Mouse (Mus musculus) urinary bladder, postnatal 10 days (tissue): ENCODE data around the gene Rab7b.
A peak's percentile ranks its signal among the peaks of the same experiment; 100 is the strongest.

Source experiments
- DNase-seq: peaks from one replicate; pipeline ENCODE4 v3.0.0; 2022; ENCODE audit warnings: low spot score

The Rab7b gene

GRCm38 (mm10) chr1:131688475-131688874 lies at the start of gene Rab7b:
Gene Rab7b (plus strand): TSS chr1:131688695.
- no peak for DNase-seq

DNA sequence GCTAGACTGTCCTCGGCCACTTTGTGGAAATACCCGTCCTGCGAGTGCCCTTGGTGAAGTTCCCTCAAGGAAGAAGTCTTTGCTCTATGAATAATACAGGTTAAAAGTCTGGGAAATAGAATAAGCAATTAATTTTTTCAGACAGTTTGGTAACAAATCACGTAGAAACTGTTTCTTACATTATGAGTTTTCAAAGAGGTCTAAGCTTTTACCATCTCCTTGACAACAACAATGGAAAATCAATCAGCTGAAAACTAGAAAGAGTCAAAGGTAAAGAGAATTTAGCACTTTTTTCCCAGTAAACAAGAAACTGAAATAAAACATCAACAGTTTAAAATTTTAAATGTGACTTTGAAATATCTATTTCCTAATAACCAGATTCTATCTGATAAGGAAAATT lies 48.4 kb upstream of the Rab7b start:
- DNase-seq = no peak

- DNase-seq = no peak
Observed at GRCm38 (mm10) chr1:131641565-131641964, 46.9 kb upstream of the Rab7b start.

GRCm38 (mm10) chr1:131642251-131642650 lies 46.2 kb upstream of the Rab7b start:
- DNase-seq = no peak

DNA sequence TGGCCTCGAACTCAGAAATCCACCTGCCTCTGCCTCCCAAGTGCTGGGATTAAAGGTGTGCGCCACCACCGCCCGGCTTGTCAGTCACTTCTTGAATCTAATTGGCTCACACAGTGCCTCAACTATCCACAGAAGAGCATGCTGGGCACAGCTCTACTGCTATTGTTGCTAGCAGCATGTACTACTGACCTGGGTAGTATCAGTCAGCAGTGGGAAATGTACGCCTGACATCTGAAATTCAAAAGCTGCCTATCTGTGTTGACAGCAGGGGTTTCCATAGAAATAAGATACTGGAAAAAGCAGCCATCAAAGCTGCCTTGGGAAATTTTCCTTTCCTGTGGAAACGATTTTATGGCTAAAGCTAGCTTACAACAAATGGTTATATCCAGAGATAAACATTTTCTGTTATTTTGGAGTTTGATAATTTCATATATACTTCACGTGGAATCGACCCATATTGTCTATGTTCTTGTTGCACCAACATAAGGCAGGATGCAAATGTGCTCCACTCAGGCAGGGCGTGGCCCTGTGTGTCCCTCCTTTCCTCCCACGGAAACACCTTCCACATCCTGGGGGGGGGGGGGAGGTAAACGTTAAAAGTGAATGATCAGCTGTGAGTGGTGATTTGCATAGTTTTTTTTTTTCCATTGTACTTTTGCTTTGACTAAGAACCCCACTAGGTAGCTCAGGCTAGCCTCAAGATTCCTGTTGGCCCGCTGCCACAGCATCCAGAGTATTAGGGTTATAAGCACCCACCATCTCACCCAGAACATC lies 35.6 kb upstream of the Rab7b start:
- DNase-seq = no peak

- no peak for DNase-seq
Observed at GRCm38 (mm10) chr1:131655601-131656000, 32.9 kb upstream of the Rab7b start.

GRCm38 (mm10) chr1:131657945-131658354 lies 30.5 kb upstream of the Rab7b start:
- peak; percentile 72 for DNase-seq

DNA sequence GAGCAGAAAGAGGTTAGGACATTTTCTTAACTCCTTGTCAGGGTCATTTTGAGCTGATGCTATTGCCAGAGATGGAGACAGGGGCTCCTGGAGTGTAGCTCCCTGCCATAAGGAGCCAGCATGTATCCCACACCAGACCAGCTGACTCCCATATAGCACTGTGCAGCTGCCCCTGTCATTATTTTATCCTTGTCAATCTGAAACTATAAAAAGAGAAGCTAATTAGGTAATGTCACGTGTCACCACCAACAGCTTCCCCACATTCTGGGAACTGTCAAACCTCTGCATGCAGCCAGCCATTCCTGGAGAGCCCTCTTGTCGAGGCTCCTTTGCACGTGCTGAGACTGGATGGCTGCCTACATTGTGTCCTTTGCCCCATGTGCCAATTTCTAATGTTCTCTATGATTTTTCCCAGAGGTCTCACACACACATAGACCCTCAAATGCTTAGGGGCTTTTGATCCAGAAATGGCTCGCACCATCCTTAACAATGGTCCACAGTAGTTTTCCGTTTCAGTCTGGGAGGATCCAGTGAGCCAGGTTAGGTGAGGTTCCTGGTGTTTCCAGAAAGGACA lies 28.9 kb upstream of the Rab7b start:
- DNase-seq = no peak

DNA sequence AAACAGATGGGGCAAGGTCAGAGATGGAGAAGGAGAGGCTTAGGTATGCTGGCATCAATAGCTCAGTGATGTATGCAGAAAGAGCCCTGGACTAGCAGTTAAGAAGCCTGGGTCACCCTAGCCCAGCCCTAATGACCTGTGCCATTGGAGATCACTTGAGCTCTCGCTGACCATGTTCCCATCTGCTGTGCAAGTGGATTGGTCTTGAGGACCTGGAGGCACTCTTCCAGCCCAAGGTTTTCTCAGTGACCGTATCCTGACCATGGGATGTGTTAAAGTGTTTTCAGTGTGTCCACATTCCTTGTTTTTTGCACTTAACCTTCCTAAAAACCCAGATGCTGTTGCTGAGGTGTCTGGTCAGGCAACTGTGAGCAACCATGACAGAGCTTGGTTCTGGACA lies 28.2 kb upstream of the Rab7b start:
- DNase-seq = no peak

DNA sequence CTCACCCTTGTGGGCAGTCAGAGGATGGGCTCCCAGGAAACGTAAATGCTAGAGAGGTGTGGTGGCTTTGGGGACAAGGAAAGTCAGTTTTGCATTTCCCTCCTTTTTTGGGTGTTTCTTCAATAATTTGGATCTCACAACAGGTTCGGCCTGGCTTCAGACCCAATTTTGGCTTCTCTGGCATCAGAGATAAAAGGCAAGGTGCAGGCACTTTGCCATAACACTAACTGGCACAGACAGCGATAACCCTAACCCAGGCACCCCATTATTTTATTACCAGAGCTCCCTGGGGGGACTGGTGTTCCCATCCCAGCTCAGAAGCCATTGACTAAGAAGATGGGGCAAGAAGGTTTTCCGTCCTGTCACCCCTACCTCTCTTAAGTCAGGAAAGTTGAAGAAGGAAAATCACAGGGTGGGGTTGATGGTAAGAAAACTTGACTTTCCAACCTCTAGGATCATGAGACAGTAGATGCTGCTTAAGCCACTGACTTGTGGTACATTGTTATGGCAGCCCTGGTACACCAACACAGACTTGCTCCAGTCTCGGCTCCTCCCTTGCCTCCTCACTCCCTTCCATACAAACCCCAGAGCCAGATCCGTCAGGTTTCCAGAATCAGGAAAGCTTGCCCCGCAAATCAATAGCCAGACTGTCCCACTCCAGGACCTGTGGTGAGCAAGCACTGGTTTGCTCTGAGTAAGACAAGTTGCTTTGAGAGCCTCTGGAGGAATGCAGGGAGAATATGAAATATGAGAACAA lies 27.6 kb upstream of the Rab7b start:
- DNase-seq = no peak

DNA sequence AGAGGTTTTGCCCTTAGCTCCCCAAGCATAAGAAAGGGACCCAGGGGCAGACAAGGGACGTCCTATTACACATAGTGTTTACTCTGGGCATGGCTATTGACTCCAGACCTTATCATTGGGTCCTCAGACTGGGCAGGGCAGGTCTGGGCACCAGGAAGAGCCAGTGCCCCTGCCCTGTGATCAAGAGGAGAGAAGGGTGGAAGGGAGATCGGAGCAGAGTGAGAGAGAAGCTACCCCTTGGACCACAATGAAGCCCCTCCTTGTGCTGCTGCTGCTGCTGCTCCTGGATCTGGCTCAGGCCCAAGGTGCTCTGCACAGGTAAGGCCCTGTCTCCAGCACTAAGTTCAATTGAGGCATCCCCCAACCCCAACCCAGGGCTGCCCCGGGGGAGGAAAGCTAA lies 26.7 kb upstream of the Rab7b start:
- no peak for DNase-seq

DNA sequence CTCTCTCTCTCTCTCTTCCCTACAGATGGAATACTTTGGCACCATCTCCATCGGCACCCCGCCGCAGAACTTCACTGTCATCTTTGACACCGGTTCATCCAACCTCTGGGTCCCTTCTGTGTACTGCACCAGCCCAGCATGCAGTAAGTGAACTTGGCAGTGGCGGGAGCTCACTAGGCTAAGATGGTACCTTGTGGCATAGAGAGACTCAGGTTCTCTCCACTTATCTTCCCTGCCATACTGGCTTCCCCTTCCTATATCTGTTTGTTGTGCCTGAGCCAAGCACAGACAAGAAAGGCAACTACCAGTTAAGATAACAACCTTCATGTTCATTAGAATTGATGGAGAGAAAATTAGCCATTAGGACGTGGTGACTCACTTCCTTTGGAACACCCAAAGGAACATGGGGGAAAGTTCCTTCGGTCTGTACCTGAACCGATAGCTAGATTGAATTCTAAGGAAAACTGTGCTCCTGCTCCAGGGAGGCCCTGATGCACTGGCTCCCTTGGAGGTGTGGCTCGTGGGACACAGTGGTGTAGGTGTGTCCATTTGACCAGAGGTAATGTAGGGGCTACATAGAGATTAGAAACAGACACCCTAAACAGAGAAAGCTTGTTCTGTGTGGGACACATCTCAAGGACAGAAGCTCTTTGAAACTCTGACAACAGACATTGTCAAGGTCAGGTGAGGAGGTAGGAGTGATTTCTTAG lies 25.1 kb upstream of the Rab7b start:
- DNase-seq = no peak

DNA sequence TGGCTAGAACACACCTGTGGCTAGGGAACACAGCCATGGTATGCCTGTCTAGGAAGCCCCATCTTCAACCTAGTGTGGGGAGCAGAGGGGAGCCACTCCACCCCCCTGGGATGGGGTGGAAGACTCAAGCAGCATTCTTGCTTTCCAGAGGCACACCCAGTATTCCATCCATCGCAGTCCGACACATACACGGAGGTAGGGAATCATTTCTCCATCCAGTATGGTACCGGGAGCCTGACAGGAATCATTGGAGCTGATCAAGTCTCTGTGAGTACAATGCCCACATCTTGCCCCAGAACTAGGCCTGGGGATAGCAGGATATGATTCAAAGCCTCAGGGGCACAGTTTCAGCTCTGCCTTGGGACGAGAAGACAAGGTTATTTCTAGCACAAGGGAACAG lies 24.4 kb upstream of the Rab7b start:
- DNase-seq = no peak

GRCm38 (mm10) chr1:131665886-131666285 lies 22.6 kb upstream of the Rab7b start:
- no peak for DNase-seq

DNA sequence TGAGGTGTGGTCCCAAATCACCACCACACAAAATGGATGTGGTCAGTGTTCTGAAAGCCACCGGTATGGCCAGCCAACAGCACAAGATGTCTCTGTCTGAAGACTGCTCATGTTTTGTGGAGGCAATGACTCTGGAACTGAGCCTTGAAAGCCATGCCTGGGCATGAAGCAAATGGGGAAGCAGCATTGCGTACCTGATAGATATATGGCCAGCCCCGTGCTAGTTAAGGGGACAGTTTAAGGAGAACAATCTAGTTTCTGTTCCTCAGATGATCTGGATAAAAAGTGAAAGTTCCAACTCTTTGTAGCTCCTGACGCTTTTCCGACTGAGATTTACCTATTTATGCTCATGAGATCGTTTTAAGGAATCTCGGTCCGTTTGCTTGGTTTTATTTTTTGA lies 17.4 kb upstream of the Rab7b start:
- DNase-seq = no peak

GRCm38 (mm10) chr1:131672361-131672760 lies 16.1 kb upstream of the Rab7b start:
- no peak for DNase-seq

DNA sequence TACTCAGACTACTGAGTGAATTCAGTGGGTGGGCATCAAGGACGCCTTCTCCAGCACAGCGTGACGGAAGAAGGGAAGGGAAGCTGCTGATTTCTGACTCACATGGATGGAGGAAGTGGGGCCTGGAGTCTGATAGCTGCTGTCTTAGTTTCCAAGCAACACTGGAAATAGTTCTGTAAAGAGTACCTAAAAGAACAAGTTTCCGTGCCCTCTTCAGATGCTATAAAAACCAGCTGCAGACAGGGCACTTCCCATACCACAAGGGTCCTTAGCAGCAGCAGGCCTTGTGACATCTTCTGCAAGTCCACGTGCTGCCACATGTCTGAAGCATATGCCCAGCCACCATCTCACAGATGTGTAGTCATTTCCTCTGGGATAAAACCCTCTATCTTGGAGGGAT lies 8.9 kb upstream of the Rab7b start:
- no peak for DNase-seq

DNA sequence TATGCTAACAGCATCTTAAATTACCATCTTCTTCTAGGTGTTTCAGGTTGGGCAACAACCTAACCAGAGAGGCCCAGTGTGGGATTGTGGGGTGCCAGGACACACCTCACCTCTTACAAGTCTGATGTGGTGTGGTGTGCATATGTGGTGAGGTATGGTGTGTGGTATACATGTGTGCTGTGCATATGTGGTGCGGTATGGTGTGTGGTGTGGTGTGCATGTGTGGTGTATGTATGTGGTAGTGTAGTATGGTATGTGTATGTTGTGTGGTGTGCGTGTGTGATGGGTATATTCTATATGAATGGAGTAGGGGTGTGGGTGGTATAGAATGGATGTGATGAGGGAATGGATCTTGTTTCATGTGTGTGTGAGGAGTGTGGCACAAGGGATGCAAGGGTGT lies 756 bp upstream of the Rab7b start:
- no peak for DNase-seq

- no peak for DNase-seq
Observed at GRCm38 (mm10) chr1:131689016-131689415, 521 bp downstream of the Rab7b start.

DNA sequence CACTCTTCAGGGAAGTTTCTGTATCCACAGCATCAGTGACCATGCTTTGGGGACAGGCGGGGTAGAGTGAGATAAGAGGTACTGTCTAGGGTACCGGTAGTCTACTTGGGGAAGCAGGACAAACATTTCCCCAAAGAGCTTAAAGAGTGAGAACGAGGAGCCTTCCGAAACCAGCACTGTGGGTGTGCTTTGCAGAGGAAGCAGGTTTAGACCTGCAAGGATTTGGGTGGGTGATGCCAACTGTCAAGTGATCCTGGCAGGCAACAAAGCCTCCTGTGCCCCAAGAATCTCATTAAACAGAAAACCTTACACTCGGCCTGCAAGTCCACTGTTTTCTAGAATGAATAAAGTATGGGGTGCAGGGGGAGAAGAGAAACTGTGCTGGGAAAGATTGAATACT lies 1.4 kb downstream of the Rab7b start:
- DNase-seq = no peak

DNA sequence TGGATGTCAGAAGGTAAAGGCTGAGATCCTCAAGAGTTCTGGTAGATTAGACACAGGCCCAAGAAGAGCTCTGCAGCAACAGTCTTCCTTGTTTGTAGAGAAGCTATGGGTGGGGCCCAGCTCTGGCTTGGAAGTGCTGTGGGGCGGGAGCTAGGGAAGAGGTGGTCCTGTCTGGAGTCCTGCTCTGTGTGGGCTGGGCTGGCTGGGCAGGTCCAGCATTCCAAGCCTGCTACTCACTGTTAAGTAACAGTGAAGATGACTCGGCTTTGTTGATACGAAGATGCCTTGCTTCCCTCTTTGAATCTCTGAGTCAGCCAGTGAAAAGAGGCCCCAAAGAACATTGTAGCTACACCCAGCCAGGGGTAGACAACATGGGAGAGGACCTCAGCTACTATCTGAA lies 1.9 kb downstream of the Rab7b start:
- peak; percentile 34 for DNase-seq

- no peak for DNase-seq
Observed at GRCm38 (mm10) chr1:131691356-131691755, 2.9 kb downstream of the Rab7b start.

DNA sequence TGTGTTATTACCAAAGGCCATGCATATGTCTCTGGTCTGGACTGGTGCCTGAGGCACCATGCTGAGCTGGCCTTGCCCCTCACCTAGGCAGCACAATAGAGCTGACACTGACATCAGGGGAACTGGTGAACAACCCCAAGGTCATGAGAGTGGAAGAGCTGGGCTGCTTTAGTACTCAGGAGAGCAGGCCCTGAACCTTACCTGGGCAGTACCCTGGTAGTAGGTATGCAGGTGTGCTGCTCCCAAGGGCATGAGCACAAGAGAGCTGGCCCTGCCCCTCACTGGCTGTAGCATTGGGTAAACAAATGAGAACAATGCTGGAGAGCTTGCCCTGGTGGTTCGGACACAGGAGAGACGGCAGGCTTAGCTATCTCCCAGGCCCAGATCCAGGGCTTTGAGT lies 6.8 kb downstream of the Rab7b start:
- DNase-seq = no peak
